Mouse (Mus musculus): ENCODE measurements around the gene Clptm1. TPM values are rescaled to one million over a fixed set of nuclear protein-coding genes. Genes with fewer than 3 reads are reported as not detected.

Clptm1 gene
- polyA plus RNA-seq, 1 experiment from 2014 or later, result 118 TPM

DNA sequence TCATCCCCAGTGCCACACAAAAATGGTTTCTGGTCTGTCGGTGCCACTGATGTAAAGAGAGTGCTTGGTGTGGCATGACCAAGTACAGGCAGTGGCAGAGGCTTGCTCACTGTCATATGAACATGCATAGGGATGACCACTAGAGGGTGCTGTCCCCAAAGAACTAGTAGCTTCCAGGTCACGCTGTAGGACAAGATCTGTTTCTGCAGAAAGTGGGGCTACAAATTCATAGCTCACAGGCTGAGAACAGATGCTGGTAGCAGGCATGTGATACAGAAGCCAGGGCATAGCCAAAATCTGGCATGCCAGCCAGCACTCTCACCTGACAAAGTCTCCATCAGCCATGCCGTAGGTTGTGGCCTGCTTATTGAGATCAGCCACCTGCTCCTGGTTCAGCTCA lies 74.9 kb downstream of the Clptm1 start:
- no peaks in the 10 kb centered on the region for H3K9me3 ChIP-seq
- peaks cover 99% of the 10 kb centered on the region for H3K36me3 ChIP-seq
- no peak overlapping the region for H3K27ac ChIP-seq (replicated peaks)
- H3K4me2 ChIP-seq, result no peak overlapping the region
- ATAC-seq (ENCODE audit: low read depth), result peak; percentile 19; the same call in 1 of the 2 replicates
- H3K4me3 ChIP-seq, result no peak overlapping the region
- no peak overlapping the region for H3K9ac ChIP-seq
- H3K4me1 ChIP-seq (replicated peaks), result no peaks in the 10 kb centered on the region
- H3K27me3 ChIP-seq, result no peaks in the 10 kb centered on the region
- WGBS, result 64% methylated on average over 3 of the region's 3 CpGs

DNA sequence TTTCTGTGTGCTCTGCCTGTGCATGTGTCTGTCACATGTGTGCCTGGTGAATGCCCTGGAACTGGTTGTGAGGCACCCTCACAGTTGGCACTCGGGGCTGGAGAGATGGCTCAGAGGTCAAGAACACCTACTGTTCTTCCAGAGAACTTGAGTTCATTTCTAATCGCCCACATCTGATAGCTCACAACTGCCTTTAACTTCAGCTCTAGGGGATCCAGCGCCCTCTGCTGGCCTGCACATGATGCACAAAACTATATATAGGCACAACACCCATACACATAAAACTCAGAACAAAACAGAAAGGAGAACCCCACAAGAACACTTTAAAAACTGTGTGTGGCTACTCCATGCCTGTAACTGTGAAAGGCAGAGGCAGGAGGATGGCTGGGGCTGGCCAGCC lies 75.6 kb downstream of the Clptm1 start:
- Histone ChIP-seq H3K4me3 (no peak overlapping the region), H3K9me3 (no peaks in the 10 kb centered on the region), H3K9ac (no peak overlapping the region), H3K27me3 (no peaks in the 10 kb centered on the region), H3K4me1 (replicated peaks) (no peaks in the 10 kb centered on the region), H3K36me3 (peaks cover 100% of the 10 kb centered on the region), H3K27ac (replicated peaks) (no peak overlapping the region), H3K4me2 (no peak overlapping the region)
- WGBS, result 59% methylated on average over 3 of the region's 3 CpGs
- no peak for ATAC-seq (ENCODE audit: low read depth)

DNA sequence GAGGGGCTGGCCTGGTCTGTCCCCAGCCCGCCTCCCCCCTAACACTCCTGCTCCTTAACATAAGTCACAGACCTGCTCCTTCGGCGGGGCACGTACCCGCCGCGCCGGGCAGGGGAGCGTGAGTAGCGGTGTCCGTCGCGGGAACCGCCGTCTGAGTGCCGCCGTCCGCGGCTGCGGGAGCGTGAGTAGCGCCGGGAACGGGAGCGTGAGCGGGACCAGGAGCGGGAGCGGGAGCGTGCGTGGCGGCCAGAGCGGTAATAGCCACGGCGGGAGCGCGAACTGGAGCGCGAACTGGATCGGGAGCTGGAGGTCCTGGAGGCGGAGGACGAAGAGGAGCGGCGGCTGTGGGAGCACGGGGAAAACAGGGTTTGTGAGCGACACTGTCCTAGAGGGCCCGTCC lies 78.6 kb downstream of the Clptm1 start:
- H3K9ac ChIP-seq, result no peak overlapping the region
- no peaks in the 10 kb centered on the region for H3K9me3 ChIP-seq
- H3K4me3 ChIP-seq, result no peak overlapping the region
- H3K27ac ChIP-seq (replicated peaks), result no peak overlapping the region
- ATAC-seq (ENCODE audit: low read depth), result no peak
- no peak overlapping the region for H3K4me2 ChIP-seq
- H3K27me3 ChIP-seq, result no peaks in the 10 kb centered on the region
- H3K4me1 ChIP-seq (replicated peaks), result no peaks in the 10 kb centered on the region
- WGBS, result 69% methylated on average over 46 of the region's 46 CpGs
- peaks cover 99% of the 10 kb centered on the region for H3K36me3 ChIP-seq

Other genes with a start within 250 kb of the Clptm1 start
- 14.9 and 16.1 TPM in 2 replicates for gene Mark4, start 206.2 kb downstream of the Clptm1 start, polyA plus RNA-seq (2015; fragmentation: Nextera tagmentation; extraction: Ambion mirVana)
- 0.32 and 0.52 TPM in 2 replicates for gene Exoc3l2, start 201.7 kb downstream of the Clptm1 start, polyA plus RNA-seq (2015; fragmentation: Nextera tagmentation; extraction: Ambion mirVana)
- 3.5 and 3.6 TPM in 2 replicates for gene Bloc1s3, start 156.7 kb downstream of the Clptm1 start, polyA plus RNA-seq (2015; fragmentation: Nextera tagmentation; extraction: Ambion mirVana)
- gene Trappc6a, start 156.6 kb downstream of the Clptm1 start, polyA plus RNA-seq (2015; fragmentation: Nextera tagmentation; extraction: Ambion mirVana), result 46.4 and 49.0 TPM in 2 replicates
- 0.14 TPM in 1 of 2 replicates, not detected in the other for gene Nkpd1, start 147.2 kb downstream of the Clptm1 start, polyA plus RNA-seq (2015; fragmentation: Nextera tagmentation; extraction: Ambion mirVana)
- gene Ppp1r37, start 102.0 kb downstream of the Clptm1 start, polyA plus RNA-seq (2015; fragmentation: Nextera tagmentation; extraction: Ambion mirVana), result 32.7 and 36.5 TPM in 2 replicates
- 0.40 TPM in 1 of 2 replicates, not detected in the other for gene Zfp296, start 87.7 kb downstream of the Clptm1 start, polyA plus RNA-seq (2015; fragmentation: Nextera tagmentation; extraction: Ambion mirVana)
- 153 and 159 TPM in 2 replicates for gene Gemin7, start 87.4 kb downstream of the Clptm1 start, polyA plus RNA-seq (2015; fragmentation: Nextera tagmentation; extraction: Ambion mirVana)
- 52.9 and 61.6 TPM in 2 replicates for gene Clasrp, start 60.5 kb downstream of the Clptm1 start, polyA plus RNA-seq (2015; fragmentation: Nextera tagmentation; extraction: Ambion mirVana)
- gene Relb, start 35.6 kb downstream of the Clptm1 start, polyA plus RNA-seq (2015; fragmentation: Nextera tagmentation; extraction: Ambion mirVana), result 5.6 and 6.6 TPM in 2 replicates
- gene Apoc2, start 12.9 kb upstream of the Clptm1 start, polyA plus RNA-seq (2015; fragmentation: Nextera tagmentation; extraction: Ambion mirVana), result 1.0 TPM in 1 of 2 replicates, not detected in the other
- gene Gm44805, start 16.4 kb upstream of the Clptm1 start, polyA plus RNA-seq (2015; fragmentation: Nextera tagmentation; extraction: Ambion mirVana), result not detected in 2 replicates
- gene Apoc4, start 16.4 kb upstream of the Clptm1 start, polyA plus RNA-seq (2015; fragmentation: Nextera tagmentation; extraction: Ambion mirVana), result 0.08 TPM in 1 of 2 replicates, not detected in the other
- 4.4 and 6.6 TPM in 2 replicates for gene Apoc1, start 27.6 kb upstream of the Clptm1 start, polyA plus RNA-seq (2015; fragmentation: Nextera tagmentation; extraction: Ambion mirVana)
- 408 and 440 TPM in 2 replicates for gene Apoe, start 34.2 kb upstream of the Clptm1 start, polyA plus RNA-seq (2015; fragmentation: Nextera tagmentation; extraction: Ambion mirVana)
- gene Tomm40, start 50.4 kb upstream of the Clptm1 start, polyA plus RNA-seq (2015; fragmentation: Nextera tagmentation; extraction: Ambion mirVana), result 117 and 134 TPM in 2 replicates
- 54.6 and 56.2 TPM in 2 replicates for gene Nectin2, start 85.5 kb upstream of the Clptm1 start, polyA plus RNA-seq (2015; fragmentation: Nextera tagmentation; extraction: Ambion mirVana)
- 14.2 and 16.6 TPM in 2 replicates for gene Bcam, start 106.0 kb upstream of the Clptm1 start, polyA plus RNA-seq (2015; fragmentation: Nextera tagmentation; extraction: Ambion mirVana)
- gene Cblc, start 131.8 kb upstream of the Clptm1 start, polyA plus RNA-seq (2015; fragmentation: Nextera tagmentation; extraction: Ambion mirVana), result not detected in 2 replicates
- gene Bcl3, start 157.7 kb upstream of the Clptm1 start, polyA plus RNA-seq (2015; fragmentation: Nextera tagmentation; extraction: Ambion mirVana), result 0.32 and 1.8 TPM in 2 replicates
- gene Gm19345, start 187.0 kb upstream of the Clptm1 start, polyA plus RNA-seq (2015; fragmentation: Nextera tagmentation; extraction: Ambion mirVana), result 5.2 and 6.6 TPM in 2 replicates
- gene Ceacam16, start 196.3 kb upstream of the Clptm1 start, polyA plus RNA-seq (2015; fragmentation: Nextera tagmentation; extraction: Ambion mirVana), result 0.36 and 0.48 TPM in 2 replicates
- not detected in 2 replicates for gene Ceacam19, start 222.9 kb upstream of the Clptm1 start, polyA plus RNA-seq (2015; fragmentation: Nextera tagmentation; extraction: Ambion mirVana)